Mouse (Mus musculus): ENCODE results near the gene Pcyt2.

- no peak for TF ChIP-seq CTCF (IDR thresholded peaks at IDR 0.05; ENCODE audit: low read depth)
- TF ChIP-seq EP300 (IDR thresholded peaks at IDR 0.05; ENCODE audit: low read depth): no peak
Measured at GRCm38 (mm10) chr11:120578694-120579243, 39.0 kb downstream of the Pcyt2 start.
